Mouse (Mus musculus) hindbrain, embryonic 16.5 days (tissue): Measurements from ENCODE around the gene Olfr1204. TPM values are rescaled to one million over a fixed set of nuclear protein-coding genes. Genes with fewer than 3 reads are reported as not detected.

Source experiments
- ATAC-seq: fragments of 200-750 bp; cut with Nextera tagmentation; 2 replicates; pipeline ENCODE4 v1.8.0; 2017; ENCODE audit warnings: moderate TSS enrichment, moderate library complexity
- H3K27ac ChIP-seq: fragments of 300-500 bp; sonication (generic); 2 replicates; pipeline ENCODE4 v1.5.1; 2014; ENCODE audit warnings: low read depth, mild to moderate bottlenecking, control low read depth, low read length, moderate library complexity
- H3K27me3 ChIP-seq: fragments of 300-500 bp; sonication (generic); replicated peaks from 2 replicates; pipeline ENCODE4 v1.6.1; 2014; ENCODE audit warnings: low read length; ENCODE audit not compliant: control insufficient read depth, insufficient read depth
- H3K36me3 ChIP-seq: fragments of 300-500 bp; sonication (generic); 2 replicates; pipeline ENCODE4 v1.6.1; 2014; ENCODE audit warnings: mild to moderate bottlenecking, low read length, moderate library complexity, mixed read lengths; ENCODE audit not compliant: control insufficient read depth, insufficient read depth
- H3K4me1 ChIP-seq: fragments of 300-500 bp; sonication (generic); 2 replicates; pipeline ENCODE4 v1.6.1; 2014; ENCODE audit warnings: low read depth, low read length; ENCODE audit not compliant: control insufficient read depth, insufficient read depth
- H3K4me2 ChIP-seq: fragments of 300-500 bp; sonication (generic); 2 replicates; pipeline ENCODE4 v1.6.1; 2014; ENCODE audit warnings: mild to moderate bottlenecking, low read length, control low read depth, moderate library complexity
- H3K4me3 ChIP-seq: fragments of 300-500 bp; sonication (generic); 2 replicates; pipeline ENCODE4 v1.5.1; 2014; ENCODE audit warnings: mild to moderate bottlenecking, low read length, control low read depth, moderate library complexity
- H3K9ac ChIP-seq: fragments of 300-500 bp; sonication (generic); 2 replicates; pipeline ENCODE4 v1.6.1; 2014; ENCODE audit warnings: low read depth, mild to moderate bottlenecking, control low read depth, low read length, moderate library complexity
- H3K9me3 ChIP-seq: fragments of 300-500 bp; sonication (generic); 2 replicates; pipeline ENCODE4 v1.6.1; 2014; ENCODE audit warnings: mild to moderate bottlenecking, low read length, moderate library complexity; ENCODE audit not compliant: control insufficient read depth
- WGBS: fragments of 180-500 bp; shearing (Covaris S2); extraction: QIAGEN DNeasy Blood & Tissue Kit; methylation state at CpG from one replicate; pipeline ENCODE4 v1.1.7; 2014; 5-methylcytosine and 5-hydroxymethylcytosine counted together
- polyA plus RNA-seq: library from polyadenylated mRNA; unstranded; fragments of >200 nt; fragmentation: Nextera tagmentation; extraction: Ambion mirVana; gene quantifications from 2 replicates; pipeline ENCODE4 v1.2.1, GENCODE M21; 2015

The Olfr1204 gene
- not detected in 2 replicates for polyA plus RNA-seq

DNA sequence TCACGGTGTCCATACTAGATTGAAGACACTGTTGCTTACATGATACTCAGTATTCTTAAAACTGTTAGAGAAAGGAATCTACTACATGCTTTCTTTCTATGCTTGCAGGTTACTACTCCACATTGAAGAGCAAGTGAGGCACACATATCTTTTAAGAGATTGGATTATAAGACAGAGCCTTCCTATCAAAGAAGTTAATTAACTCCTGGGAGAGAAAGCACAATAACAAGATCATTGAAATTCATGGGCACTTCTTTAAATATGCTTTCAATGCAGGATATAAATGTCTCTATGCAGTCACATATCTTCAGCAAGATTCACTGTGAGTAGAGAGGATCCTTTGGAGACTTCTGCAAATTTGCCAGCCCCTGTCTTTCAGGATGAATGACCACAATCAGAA is at the start of gene Olfr1204:
Gene Olfr1204 (plus strand): TSS at position 301 of the 400 bp plus-strand sequence.
- Histone ChIP-seq H3K27ac (no peak within 1 kb of the TSS), H3K4me1 (no peaks in the 10 kb centered on the region), H3K4me2 (no peak within 1 kb of the TSS), H3K9ac (no peak within 1 kb of the TSS), H3K9me3 (no peaks in the 10 kb centered on the region), H3K36me3 (no peaks in the 10 kb centered on the region), H3K27me3 (no peaks in the 10 kb centered on the region), H3K4me3 (no peak within 1 kb of the TSS)
- no peak for ATAC-seq
- WGBS: 84% methylated on average over 1 of the region's 1 CpGs

DNA sequence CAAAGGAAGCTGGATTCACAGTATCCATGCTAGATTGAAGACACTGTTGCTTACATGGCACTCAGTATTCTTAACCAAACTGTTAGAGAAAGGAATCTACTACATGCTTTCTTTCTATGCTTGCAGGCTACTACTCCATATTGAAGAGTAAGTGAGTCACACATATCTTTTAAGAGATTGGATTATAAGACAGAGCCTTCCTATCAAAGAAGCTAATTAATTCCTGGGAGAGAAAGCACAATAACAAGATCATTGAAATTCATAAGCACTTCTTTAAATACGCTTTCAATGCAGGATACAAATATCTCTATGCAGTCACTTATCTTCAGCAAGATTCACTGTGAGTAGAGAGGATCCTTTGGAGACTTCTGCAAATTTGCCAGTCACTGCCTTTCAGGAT is 34.9 kb upstream of the Olfr1204 start, which contains the start of gene Olfr1202:
Gene Olfr1202 (plus strand): TSS at position 301 of the 400 bp plus-strand sequence.
- H3K36me3 ChIP-seq: no peaks in the 10 kb centered on the region
- no peak within 1 kb of the TSS for H3K9ac ChIP-seq
- no peaks in the 10 kb centered on the region for H3K9me3 ChIP-seq
- no peak within 1 kb of the TSS for H3K4me2 ChIP-seq
- H3K4me1 ChIP-seq: no peaks in the 10 kb centered on the region
- H3K27ac ChIP-seq: no peak within 1 kb of the TSS
- no peak for ATAC-seq
- no peaks in the 10 kb centered on the region for H3K27me3 ChIP-seq
- H3K4me3 ChIP-seq: no peak within 1 kb of the TSS
- WGBS: 73% methylated on average over 1 of the region's 1 CpGs

GRCm38 (mm10) chr2:88829437-88829836 is 19.7 kb upstream of the Olfr1204 start, which contains the start of gene Olfr1205:
Olfr1205 (plus strand) TSS chr2:88829737.
- Histone ChIP-seq H3K27me3 (no peaks in the 10 kb centered on the region), H3K4me1 (no peaks in the 10 kb centered on the region), H3K27ac (no peak within 1 kb of the TSS), H3K9me3 (no peaks in the 10 kb centered on the region), H3K36me3 (no peaks in the 10 kb centered on the region), H3K9ac (no peak within 1 kb of the TSS), H3K4me3 (no peak within 1 kb of the TSS), H3K4me2 (no peak within 1 kb of the TSS)
- WGBS: 93% methylated on average over 2 of the region's 2 CpGs
- no peak for ATAC-seq

GRCm38 (mm10) chr2:88838477-88838876 is 10.6 kb upstream of the Olfr1204 start:
- Histone ChIP-seq H3K4me1 (no peaks in the 10 kb centered on the region), H3K9me3 (no peaks in the 10 kb centered on the region), H3K27me3 (no peaks in the 10 kb centered on the region), H3K9ac (no peak overlapping the region), H3K4me2 (no peak overlapping the region), H3K36me3 (no peaks in the 10 kb centered on the region), H3K27ac (no peak overlapping the region), H3K4me3 (no peak overlapping the region)
- WGBS: 71% methylated on average over 2 of the region's 2 CpGs
- no peak for ATAC-seq

- H3K36me3 ChIP-seq: no peaks in the 10 kb centered on the region
- WGBS: 91% methylated on average over 2 of the region's 2 CpGs
- no peak within 1 kb of the TSS for H3K27ac ChIP-seq
- no peak for ATAC-seq
- H3K4me1 ChIP-seq: no peaks in the 10 kb centered on the region
- no peak within 1 kb of the TSS for H3K4me3 ChIP-seq
- no peaks in the 10 kb centered on the region for H3K9me3 ChIP-seq
- H3K4me2 ChIP-seq: no peak within 1 kb of the TSS
- no peak within 1 kb of the TSS for H3K9ac ChIP-seq
- no peaks in the 10 kb centered on the region for H3K27me3 ChIP-seq
Measured at GRCm38 (mm10) chr2:88862931-88863330, 13.8 kb downstream of the Olfr1204 start, which contains the start of gene Olfr1206. Olfr1206 (plus strand) TSS chr2:88863231.

DNA sequence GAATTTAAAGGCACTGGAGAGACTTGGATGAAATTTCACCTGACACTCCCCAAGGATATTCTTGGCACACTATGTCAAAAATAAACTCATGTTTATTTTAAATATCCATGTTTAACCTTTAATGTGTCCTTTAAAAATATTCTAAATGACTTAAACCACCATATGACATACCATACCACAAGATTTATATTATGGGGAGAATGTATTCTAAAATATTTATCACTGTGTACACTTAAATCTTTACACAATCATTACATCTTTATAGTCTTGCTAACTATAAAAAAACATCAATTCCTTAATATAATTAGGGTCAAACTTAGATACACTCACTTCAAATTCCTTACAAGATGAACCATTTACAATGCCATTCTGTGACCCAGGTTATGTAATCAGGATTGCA is 53.1 kb downstream of the Olfr1204 start, which contains the start of gene Olfr1208:
Gene Olfr1208 (minus strand): TSS at position 101 of the 400 bp plus-strand sequence.
- Histone ChIP-seq H3K27me3 (no peaks in the 10 kb centered on the region), H3K4me3 (no peak within 1 kb of the TSS), H3K4me2 (no peak within 1 kb of the TSS), H3K27ac (no peak within 1 kb of the TSS), H3K36me3 (no peaks in the 10 kb centered on the region), H3K9ac (no peak within 1 kb of the TSS), H3K4me1 (no peaks in the 10 kb centered on the region), H3K9me3 (no peaks in the 10 kb centered on the region)
- ATAC-seq: no peak

Other genes with a start within 250 kb of the Olfr1204 start
- not detected in 2 replicates for gene Olfr1191-ps1, start 208.8 kb upstream of the Olfr1204 start, polyA plus RNA-seq
- not detected in 2 replicates for gene Olfr1192-ps1, start 200.8 kb upstream of the Olfr1204 start, polyA plus RNA-seq
- not detected in 2 replicates for gene Olfr1193, start 173.7 kb upstream of the Olfr1204 start, polyA plus RNA-seq
- gene Olfr1195, start 160.1 kb upstream of the Olfr1204 start, polyA plus RNA-seq: not detected in 2 replicates
- gene Olfr1196, start 144.7 kb upstream of the Olfr1204 start, polyA plus RNA-seq: not detected in 2 replicates
- gene Olfr1197, start 116.9 kb upstream of the Olfr1204 start, polyA plus RNA-seq: not detected in 2 replicates
- gene Olfr1198, start 97.9 kb upstream of the Olfr1204 start, polyA plus RNA-seq: not detected in 2 replicates
- not detected in 2 replicates for gene Olfr1199, start 88.8 kb upstream of the Olfr1204 start, polyA plus RNA-seq
- gene Olfr1200, start 78.8 kb upstream of the Olfr1204 start, polyA plus RNA-seq: not detected in 2 replicates
- gene Olfr1201, start 56.3 kb upstream of the Olfr1204 start, polyA plus RNA-seq: not detected in 2 replicates
- not detected in 2 replicates for gene Olfr1202, start 34.8 kb upstream of the Olfr1204 start, polyA plus RNA-seq
- not detected in 2 replicates for gene Olfr1205, start 19.6 kb upstream of the Olfr1204 start, polyA plus RNA-seq
- not detected in 2 replicates for gene Olfr1206, start 13.9 kb downstream of the Olfr1204 start, polyA plus RNA-seq
- gene Olfr1208, start 53.0 kb downstream of the Olfr1204 start, polyA plus RNA-seq: not detected in 2 replicates
- not detected in 2 replicates for gene Olfr1209, start 65.9 kb downstream of the Olfr1204 start, polyA plus RNA-seq
- gene Olfr1211, start 88.8 kb downstream of the Olfr1204 start, polyA plus RNA-seq: not detected in 2 replicates
- not detected in 2 replicates for gene Olfr1212, start 104.7 kb downstream of the Olfr1204 start, polyA plus RNA-seq
- gene Gm13762, start 131.0 kb downstream of the Olfr1204 start, polyA plus RNA-seq: not detected in 2 replicates
- not detected in 2 replicates for gene Olfr1214, start 143.4 kb downstream of the Olfr1204 start, polyA plus RNA-seq
- not detected in 2 replicates for gene Olfr1215, start 157.7 kb downstream of the Olfr1204 start, polyA plus RNA-seq
- not detected in 2 replicates for gene Olfr1216, start 169.0 kb downstream of the Olfr1204 start, polyA plus RNA-seq
- gene Olfr1217, start 182.8 kb downstream of the Olfr1204 start, polyA plus RNA-seq: not detected in 2 replicates
- not detected in 2 replicates for gene Olfr1218, start 211.9 kb downstream of the Olfr1204 start, polyA plus RNA-seq
- gene Olfr1219, start 234.2 kb downstream of the Olfr1204 start, polyA plus RNA-seq: not detected in 2 replicates